Mouse (Mus musculus): Measurements from ENCODE around the gene Mypn.

GRCm38 (mm10) chr10:63136436-63136835 lies 67.3 kb downstream of the Mypn start:
- TF ChIP-seq GATA1 (IDR thresholded peaks at IDR 0.05; ENCODE audit: borderline replicate concordance, low read length) (no peak), FLI1 (IDR thresholded peaks at IDR 0.05; ENCODE audit: low read length) (no peak)

All from megakaryocyte, embryonic 14.5 days (primary cell).